Mouse (Mus musculus): ENCODE results near the gene Auts2.

DNA sequence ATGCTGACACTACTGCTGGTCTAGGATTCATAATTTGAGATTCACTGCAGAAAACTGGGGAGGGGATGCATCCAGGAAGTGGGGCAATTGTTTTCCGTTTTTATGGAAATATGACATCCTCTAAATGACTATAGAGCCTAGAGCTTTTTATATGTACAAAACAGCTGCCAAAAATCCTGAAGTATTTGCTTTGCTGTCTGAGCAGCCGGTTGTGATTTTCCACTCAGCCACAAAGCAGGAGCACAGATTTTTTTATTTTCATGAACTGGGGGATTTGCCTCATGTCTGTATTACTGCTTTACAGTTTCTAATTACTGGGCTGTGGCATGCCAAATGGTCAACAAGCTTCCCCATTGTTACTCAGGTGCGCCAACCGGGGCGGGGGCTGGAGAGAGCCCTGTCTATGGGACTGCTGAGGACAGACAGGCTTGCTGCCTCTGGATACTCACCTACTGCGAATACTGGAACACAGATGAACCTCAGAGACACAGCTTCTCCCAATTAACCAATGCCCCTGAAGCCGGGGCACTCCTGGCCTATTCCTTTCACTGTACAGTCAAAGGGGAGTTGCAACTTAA is 53.3 kb downstream of the Auts2 start:
- TF ChIP-seq CTCF (IDR thresholded peaks at IDR 0.05): no peak
- no peak for TF ChIP-seq POLR2A (IDR thresholded peaks at IDR 0.05; ENCODE audit: insufficient read depth, low read depth, low read length)

Data from heart, adult 2 months (tissue).